Mouse (Mus musculus) lung, postnatal 0 days (tissue): ENCODE results near the gene Rfng.

ENCODE experiments used
- CTCF ChIP-seq: IDR thresholded peaks from 2 replicates; pipeline ENCODE4 v1.5.1; 2016; ENCODE audit warnings: antibody characterized with exemption, mild to moderate bottlenecking
- EP300 ChIP-seq: IDR thresholded peaks from 2 replicates; pipeline ENCODE4 v1.6.1; 2016; ENCODE audit warnings: antibody characterized with exemption, mild to moderate bottlenecking, control low read depth

DNA sequence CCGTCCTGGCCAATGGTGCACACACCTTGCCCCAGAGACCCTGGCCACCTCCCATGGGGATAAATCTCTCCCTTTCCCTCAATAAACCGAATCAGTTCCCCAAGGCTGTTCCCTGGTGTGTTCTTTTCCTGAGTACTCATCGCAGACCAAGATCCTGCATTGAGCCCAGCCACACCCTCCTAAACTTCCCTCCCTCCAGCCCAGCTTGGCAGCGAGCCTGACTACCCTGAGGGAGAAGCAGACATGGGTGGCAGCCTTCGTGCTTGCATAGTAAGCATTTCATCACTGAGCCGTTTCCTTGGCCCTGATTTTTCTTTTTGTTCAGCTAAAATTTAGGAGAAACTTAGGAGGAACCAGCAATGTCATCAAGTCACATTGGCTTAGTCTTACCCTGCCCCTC is 50.5 kb downstream of the Rfng start:
- no peak for TF ChIP-seq CTCF
- TF ChIP-seq EP300: no peak
